Mouse (Mus musculus) bone marrow macrophage, adult 2 months (primary cell): ENCODE measurements around the gene Sec14l4.

Experiments
- CTCF ChIP-seq: IDR thresholded peaks from 2 replicates; pipeline ENCODE4 v1.5.1; 2012; ENCODE audit warnings: low read depth, mild to moderate bottlenecking, low read length, moderate library complexity
- POLR2A ChIP-seq: IDR thresholded peaks from 2 replicates; pipeline ENCODE4 v1.6.1; 2012; ENCODE audit warnings: mild to moderate bottlenecking, low read depth, low read length, borderline replicate concordance

- TF ChIP-seq CTCF (no peak), POLR2A (no peak)
These were observed 41.5 kb upstream of the Sec14l4 start for GRCm38 (mm10) chr11:3989748-3990147.
